Mouse (Mus musculus): ENCODE data around the gene Prokr1. TPM values are rescaled to one million over a fixed set of nuclear protein-coding genes. Genes with fewer than 3 reads are reported as not detected.

Prokr1 gene
- polyA plus RNA-seq, 1 experiment from 2014 or later: 3.1 TPM

GRCm38 (mm10) chr6:87553724-87554123 is 36.8 kb downstream of the Prokr1 start:
- Histone ChIP-seq H3K36me3 (no peaks in the 10 kb centered on the region), H3K4me1 (no peaks in the 10 kb centered on the region), H3K4me3 (no peak overlapping the region), H3K27ac (replicated peaks) (no peak overlapping the region), H3K9me3 (replicated peaks) (no peaks in the 10 kb centered on the region), H3K27me3 (ENCODE audit: low read depth, poor library complexity, severe bottlenecking) (no peaks in the 10 kb centered on the region)
- WGBS: 83% methylated on average over 3 of the region's 3 CpGs
- DNase-seq (ENCODE audit: low spot score): no peak

- Histone ChIP-seq H3K27ac (replicated peaks) (no peak overlapping the region), H3K4me1 (no peaks in the 10 kb centered on the region), H3K27me3 (ENCODE audit: low read depth, poor library complexity, severe bottlenecking) (no peaks in the 10 kb centered on the region), H3K4me3 (no peak overlapping the region), H3K36me3 (no peaks in the 10 kb centered on the region), H3K9me3 (replicated peaks) (no peaks in the 10 kb centered on the region)
- no peak for DNase-seq (ENCODE audit: low spot score)
- 65% methylated on average over 7 of the region's 7 CpGs for WGBS
Measured at GRCm38 (mm10) chr6:87552054-87552807, 38.3 kb downstream of the Prokr1 start.

GRCm38 (mm10) chr6:87547836-87548235 is 42.7 kb downstream of the Prokr1 start:
- Histone ChIP-seq H3K4me3 (no peak overlapping the region), H3K36me3 (no peaks in the 10 kb centered on the region), H3K4me1 (peaks cover 18% of the 10 kb centered on the region), H3K27me3 (ENCODE audit: low read depth, poor library complexity, severe bottlenecking) (no peaks in the 10 kb centered on the region), H3K27ac (replicated peaks) (no peak overlapping the region; the same call in 1 of the 2 replicates), H3K9me3 (replicated peaks) (peaks cover 6% of the 10 kb centered on the region; the same call in 1 of the 2 replicates)
- DNase-seq (ENCODE audit: low spot score): no peak
- WGBS: 82% methylated on average over 7 of the region's 7 CpGs

DNA sequence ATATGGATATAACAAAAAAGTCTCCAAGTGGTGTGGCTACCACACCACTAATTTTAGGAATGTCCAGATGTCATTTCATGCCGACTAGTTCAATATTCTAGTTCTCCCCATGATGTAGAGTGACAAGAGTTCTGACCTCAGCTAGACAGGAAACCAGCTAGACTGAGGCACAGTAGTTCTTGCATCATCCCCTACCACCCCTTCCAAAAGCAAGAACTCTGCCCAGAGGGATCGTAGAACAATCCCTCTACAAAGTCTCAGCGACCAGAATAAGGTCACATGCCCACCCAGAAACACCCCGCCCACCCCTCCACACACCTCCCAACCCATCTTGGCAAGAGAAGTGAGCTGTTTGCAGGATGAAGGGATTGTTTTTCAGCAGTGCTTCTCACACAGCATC is 43.1 kb downstream of the Prokr1 start:
- 82% methylated on average over 4 of the region's 4 CpGs for WGBS
- no peak for DNase-seq (ENCODE audit: low spot score)
- H3K27ac ChIP-seq (replicated peaks): no peak overlapping the region; the same call in 1 of the 2 replicates
- no peaks in the 10 kb centered on the region for H3K27me3 ChIP-seq (ENCODE audit: low read depth, poor library complexity, severe bottlenecking)
- no peak overlapping the region for H3K4me3 ChIP-seq
- peaks cover 18% of the 10 kb centered on the region for H3K4me1 ChIP-seq
- H3K9me3 ChIP-seq (replicated peaks): peaks cover 6% of the 10 kb centered on the region; the same call in 1 of the 2 replicates
- no peaks in the 10 kb centered on the region for H3K36me3 ChIP-seq

GRCm38 (mm10) chr6:87545331-87546217 is 45.0 kb downstream of the Prokr1 start:
- Histone ChIP-seq H3K9me3 (replicated peaks) (peaks cover 6% of the 10 kb centered on the region; the same call in 1 of the 2 replicates), H3K27me3 (ENCODE audit: low read depth, poor library complexity, severe bottlenecking) (no peaks in the 10 kb centered on the region), H3K4me3 (no peak overlapping the region), H3K36me3 (no peaks in the 10 kb centered on the region), H3K27ac (replicated peaks) (peak overlapping the region; percentile 69), H3K4me1 (peaks cover 22% of the 10 kb centered on the region)
- DNase-seq (ENCODE audit: low spot score): peak; percentile 37
- WGBS: 31% methylated on average over 1 of the region's 1 CpGs

DNA sequence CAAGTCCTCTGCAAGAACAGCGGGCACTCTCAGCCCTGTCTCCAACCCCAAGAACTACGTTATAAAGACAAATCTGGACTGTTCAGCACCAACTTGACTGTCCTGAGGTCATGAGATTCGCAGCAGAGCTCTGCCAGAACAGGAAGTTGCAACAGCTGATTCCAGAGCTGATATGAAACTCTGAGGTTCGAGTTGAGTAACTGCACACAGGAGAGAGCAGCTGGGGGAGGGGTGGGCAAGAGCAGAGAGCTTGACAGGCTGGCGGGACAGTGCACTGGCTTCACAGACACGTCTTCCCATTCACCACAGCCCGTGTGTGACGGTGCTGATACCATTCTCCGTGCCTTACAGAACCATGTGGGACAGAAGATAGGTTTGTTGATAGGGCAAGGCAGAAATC is 48.5 kb downstream of the Prokr1 start:
- Histone ChIP-seq H3K27me3 (ENCODE audit: low read depth, poor library complexity, severe bottlenecking) (no peaks in the 10 kb centered on the region), H3K9me3 (replicated peaks) (peaks cover 6% of the 10 kb centered on the region; the same call in 1 of the 2 replicates), H3K4me3 (no peak overlapping the region), H3K27ac (replicated peaks) (peak overlapping the region; percentile 23), H3K36me3 (no peaks in the 10 kb centered on the region), H3K4me1 (peaks cover 29% of the 10 kb centered on the region)
- no peak for DNase-seq (ENCODE audit: low spot score)
- WGBS: 85% methylated on average over 9 of the region's 9 CpGs

DNA sequence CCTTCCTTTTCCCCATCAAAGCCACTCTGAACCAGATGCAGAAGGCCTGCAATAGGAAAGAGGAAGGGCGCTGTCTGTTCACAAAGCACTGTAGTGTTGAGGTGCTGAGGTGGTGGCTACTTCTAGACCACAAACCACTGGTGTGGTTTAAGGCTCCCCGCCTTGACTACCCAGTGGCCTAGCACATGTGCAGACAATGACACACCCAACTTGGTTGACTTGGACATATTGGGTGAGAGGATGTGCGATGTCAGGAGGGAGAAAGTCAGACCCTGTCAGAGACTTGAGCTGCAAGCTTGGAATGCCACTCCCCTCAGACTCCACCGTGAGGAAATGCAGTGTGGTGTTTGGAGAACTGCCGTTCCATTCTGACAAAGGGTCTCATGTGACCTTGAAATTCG is 49.4 kb downstream of the Prokr1 start:
- no peak for DNase-seq (ENCODE audit: low spot score)
- Histone ChIP-seq H3K9me3 (replicated peaks) (peaks cover 1% of the 10 kb centered on the region; the same call in 1 of the 2 replicates), H3K4me3 (no peak overlapping the region), H3K27me3 (ENCODE audit: low read depth, poor library complexity, severe bottlenecking) (no peaks in the 10 kb centered on the region), H3K4me1 (peaks cover 32% of the 10 kb centered on the region), H3K27ac (replicated peaks) (0 out of 2 replicates have a peak overlapping the region, but pooled peaks have one; percentile 19), H3K36me3 (no peaks in the 10 kb centered on the region)
- 89% methylated on average over 6 of the region's 6 CpGs for WGBS

DNA sequence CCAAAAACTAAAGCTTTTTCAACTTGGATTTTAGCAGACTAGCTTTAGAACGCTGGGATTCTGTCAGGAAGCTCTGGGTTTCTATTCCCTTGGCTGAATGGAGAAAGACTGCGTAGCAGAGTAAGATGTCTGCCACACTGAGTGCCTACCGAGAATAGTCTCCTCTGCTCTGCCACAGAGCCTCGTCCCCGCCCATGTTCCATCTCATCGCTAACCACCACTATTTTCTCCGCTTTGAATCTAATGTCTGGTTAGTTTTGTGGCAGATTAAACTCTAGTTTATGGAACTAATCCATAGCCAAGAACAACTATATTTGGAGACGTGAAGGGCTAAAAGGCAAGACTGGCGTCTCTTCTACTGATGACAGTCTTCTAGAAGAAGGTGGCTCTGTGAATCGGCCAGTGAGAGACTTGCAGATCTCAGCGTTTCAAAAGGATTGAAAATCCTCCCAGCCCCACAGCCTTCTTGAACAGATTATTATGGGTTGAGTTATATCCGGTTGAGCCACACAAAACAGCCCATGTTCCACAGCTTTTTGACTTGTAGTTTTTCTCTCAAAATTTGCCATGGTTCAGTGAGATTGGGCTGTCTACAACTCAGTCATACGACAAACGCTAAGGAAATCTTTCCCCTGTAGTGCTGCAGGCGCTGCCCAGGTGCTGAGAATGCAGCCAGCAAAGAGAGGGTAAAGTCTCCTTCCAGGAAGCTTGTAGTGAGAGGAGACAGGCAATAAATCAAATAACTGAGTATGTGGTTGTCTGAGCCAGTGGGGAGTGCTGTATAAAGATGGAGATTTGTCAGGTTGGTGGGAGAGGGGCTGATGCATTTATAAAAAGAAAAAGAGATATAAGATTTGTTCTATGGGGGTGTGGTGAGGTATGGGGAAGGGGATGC is 51.9 kb downstream of the Prokr1 start:
- Histone ChIP-seq H3K4me1 (peaks cover 14% of the 10 kb centered on the region), H3K9me3 (replicated peaks) (no peaks in the 10 kb centered on the region), H3K36me3 (no peaks in the 10 kb centered on the region), H3K27ac (replicated peaks) (no peak overlapping the region), H3K4me3 (no peak overlapping the region), H3K27me3 (ENCODE audit: low read depth, poor library complexity, severe bottlenecking) (no peaks in the 10 kb centered on the region)
- no peak for DNase-seq (ENCODE audit: low spot score)
- 87% methylated on average over 15 of the region's 15 CpGs for WGBS

GRCm38 (mm10) chr6:87537678-87538077 is 52.9 kb downstream of the Prokr1 start:
- H3K4me3 ChIP-seq: no peak overlapping the region
- 87% methylated on average over 5 of the region's 5 CpGs for WGBS
- H3K27me3 ChIP-seq (ENCODE audit: low read depth, poor library complexity, severe bottlenecking): no peaks in the 10 kb centered on the region
- H3K4me1 ChIP-seq: peaks cover 14% of the 10 kb centered on the region
- H3K36me3 ChIP-seq: no peaks in the 10 kb centered on the region
- no peaks in the 10 kb centered on the region for H3K9me3 ChIP-seq (replicated peaks)
- no peak overlapping the region for H3K27ac ChIP-seq (replicated peaks)
- DNase-seq (ENCODE audit: low spot score): no peak

DNA sequence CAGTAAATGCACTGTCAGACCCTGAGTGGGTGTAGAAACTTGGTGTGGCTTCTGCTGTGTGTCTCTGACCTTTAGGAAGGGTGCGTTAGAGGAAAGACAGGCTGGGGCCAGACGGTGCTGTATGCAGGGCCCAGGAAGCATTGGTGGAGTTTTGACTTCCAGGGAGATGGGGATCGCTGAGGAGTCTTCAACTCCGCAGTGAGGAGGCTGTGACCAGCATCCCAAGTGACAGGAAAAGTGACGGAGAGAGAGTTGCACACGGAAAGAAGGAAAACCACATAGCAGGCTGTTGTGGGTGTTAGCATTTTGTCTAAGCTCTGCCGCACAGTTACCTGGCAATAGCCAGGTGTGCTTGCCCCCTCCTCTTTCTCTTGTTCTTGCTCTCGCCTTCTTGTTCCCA is 54.3 kb downstream of the Prokr1 start:
- Histone ChIP-seq H3K36me3 (no peaks in the 10 kb centered on the region), H3K4me1 (peaks cover 10% of the 10 kb centered on the region; the same call in 1 of the 2 replicates), H3K9me3 (replicated peaks) (no peaks in the 10 kb centered on the region), H3K27ac (replicated peaks) (no peak overlapping the region), H3K27me3 (ENCODE audit: low read depth, poor library complexity, severe bottlenecking) (no peaks in the 10 kb centered on the region), H3K4me3 (no peak overlapping the region)
- WGBS: 71% methylated on average over 8 of the region's 8 CpGs
- no peak for DNase-seq (ENCODE audit: low spot score)

DNA sequence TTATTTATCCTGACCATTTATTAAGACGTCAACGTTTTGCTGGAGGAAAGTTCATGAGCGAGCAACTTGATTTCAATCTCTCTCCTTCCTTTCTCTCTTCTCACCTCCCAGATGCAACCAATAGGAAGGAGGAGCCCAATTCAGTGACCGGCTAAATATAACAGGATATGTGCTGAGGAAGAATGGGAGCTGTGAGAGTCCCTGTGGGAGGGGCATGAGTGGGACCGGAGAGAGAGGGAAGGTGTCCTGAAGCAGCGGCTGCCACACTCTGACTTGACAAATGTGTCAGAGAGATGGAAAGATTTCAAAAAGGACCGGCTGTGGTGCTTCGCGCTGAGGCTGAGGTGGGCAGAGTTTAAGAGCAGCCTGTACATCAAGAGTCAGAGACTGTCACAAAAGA is 54.9 kb downstream of the Prokr1 start:
- no peaks in the 10 kb centered on the region for H3K9me3 ChIP-seq (replicated peaks)
- 83% methylated on average over 9 of the region's 9 CpGs for WGBS

More for the DNA sequence above, 54.9 kb downstream of the Prokr1 start:
- no peak for DNase-seq (ENCODE audit: low spot score)
- Histone ChIP-seq H3K27me3 (ENCODE audit: low read depth, poor library complexity, severe bottlenecking) (no peaks in the 10 kb centered on the region), H3K4me1 (peaks cover 10% of the 10 kb centered on the region; the same call in 1 of the 2 replicates), H3K36me3 (no peaks in the 10 kb centered on the region), H3K4me3 (no peak overlapping the region), H3K27ac (replicated peaks) (no peak overlapping the region)
